Mouse (Mus musculus): ENCODE results near the gene Myo10.

Gene Myo10

DNA sequence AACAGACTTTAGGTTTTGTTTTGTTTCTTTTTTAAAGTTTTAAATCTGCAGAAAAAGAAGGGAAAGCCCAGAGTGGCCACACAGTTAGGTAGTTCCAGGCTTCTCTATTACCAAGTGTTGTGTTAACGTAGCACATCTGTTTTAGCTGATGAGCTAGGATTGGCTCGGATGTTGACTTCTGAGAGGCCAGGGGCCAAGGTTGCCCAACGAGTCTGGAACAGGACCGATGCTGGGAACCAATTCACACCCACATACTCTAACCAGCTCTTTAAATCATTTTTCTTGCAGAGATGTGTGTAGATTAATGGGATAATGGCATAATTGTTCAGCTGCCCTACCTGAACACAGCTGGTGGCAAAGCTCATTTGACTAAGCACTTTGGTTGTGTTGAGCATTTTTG is 1.8 kb upstream of the Myo10 start:
- no peak for DNase-seq

DNA sequence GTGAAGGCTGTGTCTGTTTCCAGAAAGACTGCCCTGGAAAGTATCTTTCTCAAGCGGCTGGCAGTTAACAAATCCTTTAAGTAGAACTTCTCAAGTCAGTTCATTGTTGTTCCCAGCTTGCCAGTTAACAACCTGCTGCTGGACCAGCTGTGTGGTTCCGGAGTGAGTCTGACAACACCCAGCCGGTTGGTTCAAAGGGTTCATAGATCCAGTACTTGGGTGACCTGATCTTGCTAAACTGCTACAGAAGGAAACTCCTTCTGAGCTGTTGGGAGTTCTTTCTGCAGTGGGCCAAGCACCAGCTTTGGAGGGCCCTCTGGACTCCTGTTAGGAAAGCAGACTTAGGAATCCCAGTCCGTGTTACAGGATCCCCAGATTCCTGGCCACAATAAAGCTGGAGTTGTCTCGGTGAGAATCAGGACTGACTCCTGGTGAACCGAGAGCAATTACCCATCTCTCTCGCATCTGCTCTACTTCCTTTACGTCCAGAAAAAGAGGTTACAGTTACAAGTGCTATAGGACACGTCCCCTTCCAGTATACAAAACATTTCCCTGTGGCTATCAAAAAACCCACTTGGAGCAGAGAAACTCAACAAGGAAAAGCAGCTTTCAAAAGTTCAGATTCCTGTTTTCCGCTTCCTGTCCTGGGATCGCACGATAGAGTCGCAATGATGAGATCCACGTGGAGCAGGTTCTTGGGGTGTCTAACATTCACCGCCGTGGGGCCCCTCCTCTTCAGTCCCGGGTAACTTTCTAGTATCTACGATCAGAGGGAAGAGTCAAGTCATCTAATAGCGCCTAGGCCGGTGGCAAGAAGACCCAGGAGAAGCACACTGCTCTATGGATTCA is 750 bp upstream of the Myo10 start:
- no peak for DNase-seq

GRCm38 (mm10) chr15:25622867-25623471 is 644 bp downstream of the Myo10 start:
- DNase-seq: no peak

DNA sequence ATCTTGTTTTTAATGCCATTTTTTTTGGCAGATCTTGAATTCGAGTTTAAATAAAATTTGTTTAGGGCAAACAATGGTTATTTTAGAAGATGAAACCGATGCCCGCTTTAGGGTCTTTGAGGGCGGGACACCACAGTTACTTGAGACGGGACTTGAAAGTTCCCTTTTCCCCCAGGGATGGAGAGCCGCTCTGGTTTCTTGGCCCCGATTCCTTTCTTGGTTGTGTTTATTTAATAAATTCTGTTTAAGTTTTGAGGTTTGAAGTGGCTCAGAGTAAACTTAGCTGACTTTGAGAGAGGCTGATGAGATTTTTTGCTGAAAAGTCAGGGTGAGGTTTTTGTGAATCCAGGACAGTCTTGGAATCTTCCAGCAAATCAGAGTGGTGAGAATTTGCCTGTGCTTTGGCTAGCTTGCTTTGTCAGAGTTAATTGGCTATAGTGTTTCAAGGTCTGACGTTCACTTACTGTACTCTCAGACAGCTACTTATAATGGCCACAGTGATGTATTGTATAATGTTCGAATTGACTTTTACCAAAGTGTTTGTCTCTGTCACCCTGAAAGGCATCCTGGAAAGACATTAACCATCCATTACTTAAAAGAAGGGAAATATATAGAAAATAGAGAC is 1.3 kb downstream of the Myo10 start:
- DNase-seq: no peak

GRCm38 (mm10) chr15:25624263-25624662 is 1.9 kb downstream of the Myo10 start:
- peak; percentile 42 for DNase-seq

GRCm38 (mm10) chr15:25625471-25625870 is 3.1 kb downstream of the Myo10 start:
- peak; percentile 43 for DNase-seq

- DNase-seq: no peak
These were observed 4.7 kb downstream of the Myo10 start for GRCm38 (mm10) chr15:25627012-25627411.

GRCm38 (mm10) chr15:25628251-25628650 is 5.9 kb downstream of the Myo10 start:
- DNase-seq: no peak

- DNase-seq: peak; percentile 64
These were observed 8.4 kb downstream of the Myo10 start for GRCm38 (mm10) chr15:25630716-25631115.

GRCm38 (mm10) chr15:25631332-25631731 is 9.0 kb downstream of the Myo10 start:
- DNase-seq: no peak

GRCm38 (mm10) chr15:25632902-25633301 is 10.6 kb downstream of the Myo10 start:
- DNase-seq: no peak

DNA sequence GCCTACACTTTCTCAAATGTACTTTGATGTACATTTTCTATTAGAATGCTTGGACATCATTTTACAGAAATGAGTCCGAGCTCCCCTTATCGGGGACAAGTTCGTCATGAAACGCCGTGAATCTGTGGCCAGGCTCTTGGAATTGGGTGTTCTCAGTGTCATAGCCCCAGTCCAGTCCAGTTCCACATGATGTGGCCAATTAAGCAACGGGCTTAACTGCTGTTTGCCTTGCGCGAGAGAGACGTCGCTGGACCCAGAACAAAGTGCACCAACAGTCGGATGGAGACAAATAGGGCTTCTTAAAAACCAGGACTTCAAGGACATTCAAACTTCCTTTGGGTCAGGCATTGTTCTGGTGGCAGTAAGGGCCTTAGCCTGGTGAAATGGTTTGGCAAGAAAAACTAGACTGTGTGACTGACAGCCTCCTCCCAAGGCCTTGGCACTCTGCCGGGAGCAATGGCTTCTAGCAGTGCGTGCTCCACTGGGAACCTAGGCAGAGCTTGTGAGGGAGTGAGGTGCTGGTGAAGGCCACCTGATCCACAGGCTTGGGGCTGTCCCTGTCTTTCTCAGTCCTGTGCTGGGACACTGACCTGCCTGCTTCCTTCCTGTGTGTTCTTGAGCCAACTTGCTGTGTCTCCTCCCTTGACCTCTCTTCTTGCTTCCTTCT is 11.5 kb downstream of the Myo10 start:
- no peak for DNase-seq

- no peak for DNase-seq
These were observed 15.4 kb downstream of the Myo10 start for GRCm38 (mm10) chr15:25637727-25638126.

GRCm38 (mm10) chr15:25639217-25639616 is 16.9 kb downstream of the Myo10 start:
- DNase-seq: no peak

DNA sequence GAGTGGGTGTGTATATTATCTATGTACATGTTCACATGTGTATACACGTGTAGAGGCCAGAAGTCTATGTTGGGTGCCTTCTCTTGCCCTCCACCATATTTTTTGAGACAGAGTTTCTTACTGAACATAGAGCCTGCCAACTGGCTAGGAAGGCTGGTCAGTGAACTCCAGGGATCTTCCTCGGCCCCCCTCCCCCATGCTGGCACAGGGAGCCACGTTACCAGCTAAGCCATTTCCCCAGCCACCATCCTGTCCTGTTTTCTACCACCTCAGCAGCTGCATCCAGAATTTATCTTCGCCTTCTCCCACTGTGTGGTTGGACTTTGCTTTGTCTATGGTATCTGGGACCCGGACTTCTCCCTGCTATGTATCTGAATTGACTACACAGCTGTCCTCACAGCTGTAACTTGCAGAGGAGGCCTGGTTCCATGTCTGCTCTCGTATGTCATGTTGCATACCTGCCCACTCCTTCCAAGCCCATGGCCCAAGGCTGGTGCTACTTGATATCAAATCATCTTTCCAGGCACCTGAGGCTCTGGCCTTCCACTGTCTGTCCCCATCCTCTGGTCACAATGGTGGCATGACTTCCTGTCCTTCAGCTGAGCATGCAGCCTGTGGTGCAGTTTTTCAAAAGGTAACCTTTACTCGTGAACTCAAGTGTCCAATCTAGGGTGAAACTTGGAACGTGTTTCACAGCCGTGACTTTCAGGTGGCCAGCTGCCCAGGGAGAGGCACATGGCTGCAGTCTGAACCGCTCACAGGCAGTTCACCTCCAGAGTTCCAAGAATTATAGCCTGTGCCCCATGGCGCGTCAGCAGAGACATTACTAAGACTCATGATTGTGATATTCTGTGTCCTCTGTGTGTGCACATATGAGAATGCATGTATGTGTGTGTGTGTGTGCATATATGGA is 18.8 kb downstream of the Myo10 start:
- no peak for DNase-seq

DNA sequence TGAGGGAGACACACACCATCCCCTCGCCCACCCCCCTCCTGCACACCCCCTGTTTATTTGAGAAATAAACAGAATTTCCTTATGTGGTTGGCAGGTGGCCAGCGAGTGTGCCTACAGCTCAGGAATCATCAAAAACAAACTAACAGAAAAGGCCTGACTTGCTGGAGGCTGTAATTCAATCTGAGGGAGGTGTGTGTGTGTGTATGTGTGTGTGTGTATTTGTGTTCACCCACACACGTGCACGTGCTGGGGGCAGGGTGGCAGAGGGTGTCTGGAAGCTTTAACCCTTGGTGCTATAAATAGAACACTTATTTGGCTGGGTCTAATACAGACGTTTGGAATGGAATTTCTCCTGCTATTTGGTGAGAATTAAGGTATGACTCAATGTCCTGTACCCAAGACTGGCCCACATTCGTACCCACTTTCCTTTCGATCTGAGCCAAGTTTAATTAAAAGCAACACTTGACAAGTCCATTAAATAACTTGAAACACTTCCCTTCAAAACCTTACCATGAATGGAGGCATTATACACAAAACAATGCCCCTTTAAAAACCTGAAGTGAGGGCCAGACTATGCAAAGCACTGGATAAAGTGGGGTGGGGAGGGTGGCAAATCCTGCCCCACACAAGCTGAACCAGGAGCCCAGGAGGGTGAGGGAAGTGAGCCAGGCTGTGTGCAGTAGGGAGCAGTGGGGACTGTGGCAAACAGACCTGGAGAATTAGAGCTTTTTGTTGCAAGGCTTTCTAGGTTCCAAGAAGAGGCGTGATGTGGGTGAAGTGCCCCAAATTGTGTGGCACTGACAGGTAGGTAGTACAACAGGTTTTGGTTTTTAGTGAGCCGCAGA is 20.1 kb downstream of the Myo10 start:
- peak; percentile 38 for DNase-seq

GRCm38 (mm10) chr15:25645862-25646261 is 23.5 kb downstream of the Myo10 start:
- DNase-seq: no peak

GRCm38 (mm10) chr15:25648287-25648686 is 26.0 kb downstream of the Myo10 start:
- DNase-seq: no peak

DNA sequence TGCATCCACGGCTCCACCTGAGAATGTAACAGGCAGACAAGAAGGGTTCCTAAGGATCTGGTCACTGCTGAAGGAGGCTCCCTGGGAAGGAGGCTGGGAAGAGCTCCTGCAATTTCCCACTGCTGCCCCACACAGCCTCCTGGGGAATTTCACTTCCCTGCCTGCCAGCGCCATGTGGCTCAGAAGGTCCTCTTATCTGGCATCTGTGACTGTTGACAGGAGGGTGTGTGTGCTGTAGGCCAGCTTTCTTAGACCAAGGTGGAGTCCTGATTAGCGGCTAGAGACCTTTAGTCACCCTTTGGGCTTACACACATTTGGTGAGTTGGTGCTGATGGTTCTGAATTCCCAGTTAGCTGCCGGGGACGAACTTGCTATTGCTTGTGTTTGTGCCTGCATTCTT is 28.0 kb downstream of the Myo10 start:
- DNase-seq: no peak

DNA sequence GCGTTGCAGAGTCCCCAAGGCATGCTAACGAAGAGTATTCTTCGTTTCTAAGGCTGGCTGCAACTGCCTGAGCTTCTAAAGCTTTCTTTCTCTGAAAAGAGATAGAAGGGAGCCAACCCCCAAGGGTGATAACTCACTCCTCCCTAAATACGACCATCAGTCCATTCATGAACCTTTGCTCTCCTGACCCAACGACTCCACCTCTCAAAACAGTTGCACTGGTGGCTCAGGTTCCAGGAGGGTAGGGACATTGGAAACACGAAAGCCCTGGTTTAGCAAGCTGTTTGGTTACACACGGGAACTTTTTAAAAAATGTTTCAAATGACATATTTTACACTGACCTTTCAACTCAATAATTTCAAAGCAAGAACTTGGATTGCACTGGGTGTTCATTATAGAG is 29.5 kb downstream of the Myo10 start:
- no peak for DNase-seq

DNA sequence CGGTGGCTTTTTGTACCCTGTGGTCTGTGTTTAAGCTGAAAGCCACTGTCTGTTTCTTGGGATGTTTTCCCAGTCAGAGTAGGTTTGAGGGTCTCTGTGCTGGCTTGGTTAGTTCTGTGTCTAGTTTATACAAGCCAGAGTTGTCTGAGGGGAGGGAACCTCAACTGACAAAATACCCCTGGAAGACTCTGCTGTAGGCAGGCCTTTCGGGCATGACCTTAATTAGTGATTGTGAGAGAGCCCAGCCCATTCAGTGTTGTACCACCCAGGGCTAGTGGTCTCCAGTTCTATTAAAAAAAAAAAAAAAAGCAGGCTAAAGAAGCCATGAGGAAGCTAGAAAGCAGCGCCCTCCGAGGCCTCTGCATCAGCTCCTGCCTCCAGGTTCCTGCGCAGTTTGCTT is 30.0 kb downstream of the Myo10 start:
- peak; percentile 41 for DNase-seq

Measured in retina, postnatal 1 day (tissue).